Mouse (Mus musculus) urinary bladder, postnatal 10 days (tissue): ENCODE measurements around the gene Chd2.

Source experiments
- DNase-seq: peaks from one replicate; pipeline ENCODE4 v3.0.0; 2022; ENCODE audit warnings: low spot score

Chd2 gene

GRCm38 (mm10) chr7:73561492-73562055 is 19.9 kb upstream of the Chd2 start:
- DNase-seq = no peak

- no peak for DNase-seq
Measured at GRCm38 (mm10) chr7:73560811-73561210, 19.2 kb upstream of the Chd2 start.

- DNase-seq = no peak
Measured at GRCm38 (mm10) chr7:73559853-73560190, 18.2 kb upstream of the Chd2 start.

GRCm38 (mm10) chr7:73559170-73559852 is 17.7 kb upstream of the Chd2 start:
- DNase-seq = no peak

- DNase-seq = peak; percentile 98
Measured at GRCm38 (mm10) chr7:73558293-73559169, 16.9 kb upstream of the Chd2 start.

- DNase-seq = no peak
Measured at GRCm38 (mm10) chr7:73557671-73558265, 16.1 kb upstream of the Chd2 start.

- DNase-seq = no peak
Measured at GRCm38 (mm10) chr7:73556688-73557667, 15.3 kb upstream of the Chd2 start.

GRCm38 (mm10) chr7:73555918-73556580 is 14.4 kb upstream of the Chd2 start:
- no peak for DNase-seq

- no peak for DNase-seq
Measured at GRCm38 (mm10) chr7:73554849-73555248, 13.2 kb upstream of the Chd2 start.

- no peak for DNase-seq
Measured at GRCm38 (mm10) chr7:73553160-73553559, 11.5 kb upstream of the Chd2 start.

- DNase-seq = no peak
Measured at GRCm38 (mm10) chr7:73552054-73552750, 10.6 kb upstream of the Chd2 start.

- DNase-seq = no peak
Measured at GRCm38 (mm10) chr7:73551370-73551769, 9.7 kb upstream of the Chd2 start.

GRCm38 (mm10) chr7:73548051-73548450 is 6.4 kb upstream of the Chd2 start:
- no peak for DNase-seq

- DNase-seq = no peak
Measured at GRCm38 (mm10) chr7:73546561-73547510, 5.2 kb upstream of the Chd2 start.

- no peak for DNase-seq
Measured at GRCm38 (mm10) chr7:73545004-73545403, 3.4 kb upstream of the Chd2 start.

GRCm38 (mm10) chr7:73542131-73542853 is 662 bp upstream of the Chd2 start:
- DNase-seq = no peak

GRCm38 (mm10) chr7:73541079-73541390 is 595 bp downstream of the Chd2 start:
- no peak for DNase-seq

GRCm38 (mm10) chr7:73540202-73541078 is 1.2 kb downstream of the Chd2 start:
- DNase-seq = no peak
